Mouse (Mus musculus) ES-Bruce4 (cell line): ENCODE measurements around the gene Tdp2. TPM values are rescaled to one million over a fixed set of nuclear protein-coding genes. Genes with fewer than 3 reads are reported as not detected.

Experiments
- H3K27ac ChIP-seq: 2 replicates; pipeline ENCODE4 v1.5.1; 2012; ENCODE audit warnings: low read length, inconsistent platforms; ENCODE audit not compliant: insufficient read depth
- H3K27me3 ChIP-seq: 2 replicates; pipeline ENCODE4 v1.6.1; 2012; ENCODE audit warnings: mild to moderate bottlenecking, low read length, inconsistent platforms; ENCODE audit not compliant: control insufficient read depth, poor library complexity, insufficient read depth, severe bottlenecking
- H3K36me3 ChIP-seq: 2 replicates; pipeline ENCODE4 v1.6.1; 2012; ENCODE audit warnings: inconsistent platforms, mild to moderate bottlenecking, low read length, moderate library complexity; ENCODE audit not compliant: control insufficient read depth, poor library complexity, insufficient read depth, severe bottlenecking
- H3K4me1 ChIP-seq: one replicate; pipeline ENCODE4 v1.8.1; 2011; ENCODE audit warnings: low read length; ENCODE audit not compliant: control insufficient read depth, insufficient read depth
- H3K4me3 ChIP-seq: 2 replicates; pipeline ENCODE4 v1.5.1; 2011; ENCODE audit warnings: low read depth, mild to moderate bottlenecking, low read length
- H3K9ac ChIP-seq: 2 replicates; pipeline ENCODE4 v1.6.1; 2012; ENCODE audit warnings: low read depth, mild to moderate bottlenecking, inconsistent platforms; ENCODE audit not compliant: poor library complexity, severe bottlenecking
- H3K9me3 ChIP-seq: replicated peaks from 2 replicates; pipeline ENCODE4 v1.6.1; 2012; ENCODE audit warnings: mild to moderate bottlenecking, low read length, inconsistent platforms; ENCODE audit not compliant: control insufficient read depth, poor library complexity, insufficient read depth, severe bottlenecking
- CTCF ChIP-seq: IDR thresholded peaks from one replicate; pipeline ENCODE4 v1.8.1; 2011; ENCODE audit warnings: low read depth, low read length
- EP300 ChIP-seq: IDR thresholded peaks from 2 replicates; pipeline ENCODE4 v1.6.1; 2011; ENCODE audit warnings: low read depth, low read length; ENCODE audit not compliant: insufficient read depth
- POLR2A ChIP-seq: IDR thresholded peaks from one replicate; pipeline ENCODE4 v1.8.1; 2011; ENCODE audit warnings: low read length; ENCODE audit not compliant: insufficient read depth
- polyA plus RNA-seq: library from polyadenylated mRNA; stranded (reverse); fragments of >200 nt; gene quantifications from 2 replicates; pipeline ENCODE4 v1.2.4, GENCODE M21; 2011; ENCODE audit warnings: low read depth; ENCODE audit not compliant: missing spikeins, insufficient read depth, insufficient read length

The Tdp2 gene
- polyA plus RNA-seq, 1 experiment = 95.8 TPM

GRCm38 (mm10) chr13:24866430-24867402 lies 35.2 kb downstream of the Tdp2 start:
- no peak for TF ChIP-seq POLR2A
- TF ChIP-seq EP300 = no peak
- no peak for TF ChIP-seq CTCF
- no peaks in the 10 kb centered on the region for H3K9me3 ChIP-seq

DNA sequence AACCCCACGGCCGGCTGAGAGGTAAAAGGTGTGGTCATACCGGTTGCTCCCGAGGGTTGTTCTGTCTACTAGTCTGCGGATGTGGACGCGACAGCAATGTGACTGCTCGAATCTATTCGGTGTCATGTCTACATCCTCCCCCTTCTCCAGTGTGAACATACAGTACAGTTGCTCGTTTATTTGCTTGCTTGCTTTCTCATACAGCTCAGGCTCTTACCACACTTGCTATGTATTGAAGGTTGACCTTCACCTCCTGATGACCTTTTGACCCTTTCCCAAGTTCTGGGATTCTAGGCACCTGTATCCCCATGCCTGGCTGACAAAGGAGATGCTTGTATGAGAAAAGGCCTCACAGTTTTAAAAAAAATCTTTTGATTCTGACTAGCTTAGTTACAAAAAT lies 36.3 kb downstream of the Tdp2 start:
- H3K9me3 ChIP-seq = no peaks in the 10 kb centered on the region
- H3K36me3 ChIP-seq = no peaks in the 10 kb centered on the region
- H3K4me1 ChIP-seq = no peaks in the 10 kb centered on the region
- no peak overlapping the region for H3K4me3 ChIP-seq
- H3K27me3 ChIP-seq = no peaks in the 10 kb centered on the region
- H3K9ac ChIP-seq = no peak overlapping the region
- no peak overlapping the region for H3K27ac ChIP-seq
- TF ChIP-seq CTCF = no peak
- no peak for TF ChIP-seq EP300
- no peak for TF ChIP-seq POLR2A

More at GRCm38 (mm10) chr13:24866430-24867402, 35.2 kb downstream of the Tdp2 start:
- no peaks in the 10 kb centered on the region for H3K4me1 ChIP-seq
- H3K27ac ChIP-seq = no peak overlapping the region
- H3K4me3 ChIP-seq = no peak overlapping the region
- H3K36me3 ChIP-seq = no peaks in the 10 kb centered on the region
- no peak overlapping the region for H3K9ac ChIP-seq
- H3K27me3 ChIP-seq = no peaks in the 10 kb centered on the region

- H3K36me3 ChIP-seq = no peaks in the 10 kb centered on the region
- H3K4me3 ChIP-seq = no peak overlapping the region
- no peak for TF ChIP-seq EP300
- TF ChIP-seq POLR2A = no peak
- TF ChIP-seq CTCF = no peak
- no peaks in the 10 kb centered on the region for H3K27me3 ChIP-seq
- H3K27ac ChIP-seq = no peak overlapping the region
- H3K9me3 ChIP-seq = no peaks in the 10 kb centered on the region
- H3K9ac ChIP-seq = no peak overlapping the region
- H3K4me1 ChIP-seq = no peaks in the 10 kb centered on the region
Measured at GRCm38 (mm10) chr13:24868233-24868632, 36.8 kb downstream of the Tdp2 start.

GRCm38 (mm10) chr13:24879359-24880040 lies 48.0 kb downstream of the Tdp2 start:
- Histone ChIP-seq H3K4me1 (no peaks in the 10 kb centered on the region), H3K9me3 (no peaks in the 10 kb centered on the region), H3K9ac (no peak overlapping the region), H3K27ac (no peak overlapping the region), H3K4me3 (no peak overlapping the region), H3K36me3 (no peaks in the 10 kb centered on the region), H3K27me3 (no peaks in the 10 kb centered on the region)
- TF ChIP-seq EP300 (no peak), POLR2A (no peak), CTCF (no peak)

DNA sequence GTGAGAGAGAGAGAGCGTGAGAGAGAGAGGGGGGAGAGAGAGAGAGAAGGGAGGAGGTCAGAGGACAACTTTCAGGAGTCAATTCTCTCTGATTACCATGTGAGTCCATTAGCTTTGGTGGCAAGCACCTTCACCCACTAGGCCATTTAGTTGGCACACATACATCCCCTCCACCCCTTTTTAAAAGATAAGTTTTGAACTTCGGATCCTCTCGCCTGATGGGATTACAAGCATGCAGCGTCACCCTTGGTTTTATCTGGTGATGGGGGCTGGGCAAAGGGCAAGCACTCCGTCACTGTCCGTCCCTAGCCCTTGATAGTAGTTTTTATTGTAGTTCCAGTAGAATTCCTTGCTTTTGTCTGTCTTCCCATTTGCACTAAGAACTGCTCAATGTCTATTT lies 48.7 kb downstream of the Tdp2 start:
- no peaks in the 10 kb centered on the region for H3K36me3 ChIP-seq
- H3K9ac ChIP-seq = no peak overlapping the region
- H3K4me1 ChIP-seq = no peaks in the 10 kb centered on the region
- TF ChIP-seq CTCF (no peak), EP300 (no peak), POLR2A (no peak)
- no peaks in the 10 kb centered on the region for H3K9me3 ChIP-seq
- no peak overlapping the region for H3K4me3 ChIP-seq
- no peaks in the 10 kb centered on the region for H3K27me3 ChIP-seq
- no peak overlapping the region for H3K27ac ChIP-seq
